Mouse (Mus musculus) adrenal gland, postnatal 4 days (tissue): Measurements from ENCODE around the gene T. TPM values are rescaled to one million over a fixed set of nuclear protein-coding genes. Genes with fewer than 3 reads are reported as not detected.

ENCODE experiments used
- DNase-seq, 2 experiments: peaks; one replicate each; pipeline ENCODE4 v3.0.0; 2021 to 2022; ENCODE audit warnings: low spot score in 2 of 2, mixed read lengths in 2 of 2
- total RNA-seq, 2 experiments: library from RNA; stranded (reverse); gene quantifications; 2 replicates each; pipeline ENCODE4 v1.2.3; 2021

T gene
- total RNA-seq, 2 experiments from 2014 or later, result not detected

- DNase-seq, result no peak
Measured at GRCm38 (mm10) chr17:8490971-8491370, 56.7 kb downstream of the T start.

Other genes starting within 250 kb of the T start
- gene Ccr6, start 198.4 kb upstream of the T start, total RNA-seq, result not detected
- gene Mpc1, start 151.5 kb upstream of the T start, total RNA-seq, result 100 to 1,000 TPM in 1 of 2 experiments, 10 to 100 TPM in 1; 97.6 to 134 TPM
- 10 to 100 TPM; 47.7 to 49.2 TPM for gene Sft2d1, start 123.3 kb upstream of the T start, total RNA-seq
- 1 to 10 TPM in 1 of 2 experiments, under 1 TPM in 1; 0.85 to 1.1 TPM for gene Prr18, start 97.0 kb upstream of the T start, total RNA-seq
- gene T2, start 78.4 kb upstream of the T start, total RNA-seq, result under 1 TPM in 1 of 2 experiments, not detected in 1; 0.25 TPM
- gene Pde10a, start 90.9 kb downstream of the T start, total RNA-seq, result 10 to 100 TPM; 20.2 to 21.3 TPM
- not detected for gene Gm17087, start 132.5 kb downstream of the T start, total RNA-seq